Mouse (Mus musculus) myocyte (in vitro differentiated cells): Measurements from ENCODE around the gene Ccdc155.

Experiments
- CEBPB ChIP-seq: IDR thresholded peaks from 2 replicates; pipeline ENCODE4 v1.6.1; 2011; ENCODE audit warnings: mild to moderate bottlenecking, moderate library complexity; ENCODE audit not compliant: poor library complexity, insufficient read depth, severe bottlenecking
- E2F4 ChIP-seq: IDR thresholded peaks from one replicate; pipeline ENCODE4 v1.6.1; 2011; ENCODE audit warnings: mild to moderate bottlenecking, control low read depth, moderate library complexity; ENCODE audit not compliant: insufficient read depth
- MAX ChIP-seq: IDR thresholded peaks from one replicate; pipeline ENCODE4 v1.6.1; 2011; ENCODE audit warnings: low read depth, mild to moderate bottlenecking, control low read depth
- MYOD1 ChIP-seq, 3 experiments: IDR thresholded peaks; one replicate each; pipeline ENCODE4 v1.6.1; 2011; ENCODE audit warnings: control low read depth in 2 of 3, low read depth in 2 of 3, mild to moderate bottlenecking in 2 of 3, moderate library complexity in 1 of 3; ENCODE audit not compliant: insufficient read length in 2 of 3, control insufficient read depth in 1 of 3
- MYOG ChIP-seq, 3 experiments: IDR thresholded peaks; one replicate each; pipeline ENCODE4 v1.6.1; 2011; ENCODE audit warnings: control low read depth in 2 of 3, low read depth in 2 of 3, mild to moderate bottlenecking in 2 of 3; ENCODE audit not compliant: insufficient read length in 2 of 3, control insufficient read depth in 1 of 3, insufficient read depth in 1 of 3
- POLR2A ChIP-seq: IDR thresholded peaks from one replicate; pipeline ENCODE4 v1.6.1; 2011; ENCODE audit warnings: low read depth, mild to moderate bottlenecking, control low read depth, moderate library complexity; ENCODE audit not compliant: insufficient read length
- POLR2AphosphoS2 ChIP-seq: IDR thresholded peaks from one replicate; pipeline ENCODE4 v1.6.1; 2011; ENCODE audit warnings: low read depth, control low read depth; ENCODE audit not compliant: insufficient read length
- REST ChIP-seq: IDR thresholded peaks from one replicate; pipeline ENCODE4 v1.6.1; 2011; ENCODE audit warnings: mild to moderate bottlenecking, control low read depth, moderate library complexity; ENCODE audit not compliant: insufficient read depth, insufficient read length
- SRF ChIP-seq: IDR thresholded peaks from one replicate; pipeline ENCODE4 v1.6.1; 2011; ENCODE audit warnings: low read depth; ENCODE audit not compliant: control insufficient read depth, insufficient read length
- TCF12 ChIP-seq: IDR thresholded peaks from one replicate; pipeline ENCODE4 v1.6.1; 2011; ENCODE audit warnings: mild to moderate bottlenecking, control low read depth; ENCODE audit not compliant: poor library complexity, insufficient read depth, severe bottlenecking
- USF1 ChIP-seq: IDR thresholded peaks from one replicate; pipeline ENCODE4 v1.6.1; 2011; ENCODE audit warnings: low read depth, mild to moderate bottlenecking, control low read depth, moderate library complexity

GRCm38 (mm10) chr7:45144368-45145174 lies 60.1 kb downstream of the Ccdc155 start:
- TF ChIP-seq POLR2A (no peak), MYOD1 (IDR thresholded peaks at IDR 0.05; ENCODE audit: control insufficient read depth in 1 of 3, insufficient read length in 2 of 3, low read depth in 2 of 3) (no peak), POLR2AphosphoS2 (no peak), TCF12 (no peak), CEBPB (no peak), REST (no peak), USF1 (no peak), MAX (no peak), SRF (no peak), E2F4 (no peak), MYOG (IDR thresholded peaks at IDR 0.05; ENCODE audit: control insufficient read depth in 1 of 3, insufficient read depth in 1 of 3, insufficient read length in 2 of 3, low read depth in 2 of 3) (no peak)
